Mouse (Mus musculus): ENCODE results near the gene Olig3.
"Not testable (repeated sequence)": the region's sequence is repeated elsewhere in the genome, so short reads cannot be mapped to it uniquely, and the experiment has no call there.

DNA sequence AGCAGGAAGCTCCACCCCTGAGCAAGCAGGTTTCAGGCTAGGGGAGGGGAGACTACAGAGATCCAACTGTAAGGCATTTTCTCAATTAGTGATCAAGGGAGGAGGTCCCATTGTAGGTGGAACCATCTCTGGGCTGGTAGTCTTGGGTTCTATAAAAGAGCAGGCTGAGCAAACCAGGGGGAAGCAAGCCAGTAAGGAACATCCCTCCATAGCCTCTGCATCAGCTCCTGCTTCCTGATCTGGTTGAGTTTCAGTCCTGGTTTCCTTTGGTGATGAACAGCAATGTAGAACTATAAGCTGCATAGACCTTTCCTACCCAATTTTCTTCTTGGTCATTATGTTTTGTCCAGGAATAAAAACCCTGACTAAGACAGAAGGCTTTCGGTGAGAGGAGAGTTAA lies 24.6 kb downstream of the Olig3 start:
- TF ChIP-seq NANOG (IDR thresholded peaks at IDR 0.05; ENCODE audit: borderline replicate concordance, low read length); CTCF (conservative IDR thresholded peaks at IDR 0.05; ENCODE audit: low read length); POU5F1 (IDR thresholded peaks at IDR 0.05; ENCODE audit: borderline replicate concordance, low read length): not testable (repeated sequence)
